Mouse (Mus musculus) liver, embryonic 13.5 days (tissue): ENCODE data around the gene Ddah2. TPM values are rescaled to one million over a fixed set of nuclear protein-coding genes. Genes with fewer than 3 reads are reported as not detected.

Source experiments
- ATAC-seq: fragments of 200-750 bp; cut with Nextera tagmentation; 2 replicates; pipeline ENCODE4 v1.8.0; 2017; ENCODE audit warnings: low read depth, mild to moderate bottlenecking, moderate number of reproducible peaks, moderate library complexity
- DNase-seq: peaks from one replicate; pipeline ENCODE4 v3.0.0; 2022
- H3K27ac ChIP-seq: fragments of 300-500 bp; sonication (generic); 2 replicates; pipeline ENCODE4 v1.5.1; 2015; ENCODE audit warnings: moderate library complexity, mild to moderate bottlenecking, inconsistent platforms
- H3K27me3 ChIP-seq: fragments of 300-500 bp; sonication (generic); 2 replicates; pipeline ENCODE4 v1.6.1; 2015; ENCODE audit warnings: mild to moderate bottlenecking, inconsistent platforms
- H3K36me3 ChIP-seq: fragments of 300-500 bp; sonication (generic); 2 replicates; pipeline ENCODE4 v1.6.1; 2015; ENCODE audit warnings: mild to moderate bottlenecking, inconsistent platforms
- H3K4me1 ChIP-seq: fragments of 300-500 bp; sonication (generic); replicated peaks from 2 replicates; pipeline ENCODE4 v1.6.1; 2015; ENCODE audit warnings: inconsistent platforms
- H3K4me2 ChIP-seq: fragments of 300-500 bp; sonication (generic); 2 replicates; pipeline ENCODE4 v1.6.1; 2015; ENCODE audit warnings: inconsistent platforms, mild to moderate bottlenecking, moderate library complexity
- H3K4me3 ChIP-seq: fragments of 300-500 bp; sonication (generic); replicated peaks from 2 replicates; pipeline ENCODE4 v1.5.1; 2015; ENCODE audit warnings: mild to moderate bottlenecking, inconsistent platforms
- H3K9ac ChIP-seq: fragments of 300-500 bp; sonication (generic); 2 replicates; pipeline ENCODE4 v1.6.1; 2015; ENCODE audit warnings: mild to moderate bottlenecking, inconsistent platforms
- H3K9me3 ChIP-seq: fragments of 300-500 bp; sonication (generic); replicated peaks from 2 replicates; pipeline ENCODE4 v1.6.1; 2016; ENCODE audit warnings: inconsistent platforms
- WGBS: fragments of 180-500 bp; shearing (Covaris S2); methylation state at CpG from one replicate; pipeline ENCODE4 v1.1.7; 2015; ENCODE audit not compliant: insufficient replicate concordance; 5-methylcytosine and 5-hydroxymethylcytosine counted together
- polyA plus RNA-seq: library from polyadenylated mRNA; unstranded; fragments of >200 nt; fragmentation: Nextera tagmentation; extraction: Ambion mirVana; gene quantifications from 2 replicates; pipeline ENCODE4 v1.2.1, GENCODE M21; 2015

The Ddah2 gene
- polyA plus RNA-seq, 1 experiment from 2014 or later, result 28.9 TPM

DNA sequence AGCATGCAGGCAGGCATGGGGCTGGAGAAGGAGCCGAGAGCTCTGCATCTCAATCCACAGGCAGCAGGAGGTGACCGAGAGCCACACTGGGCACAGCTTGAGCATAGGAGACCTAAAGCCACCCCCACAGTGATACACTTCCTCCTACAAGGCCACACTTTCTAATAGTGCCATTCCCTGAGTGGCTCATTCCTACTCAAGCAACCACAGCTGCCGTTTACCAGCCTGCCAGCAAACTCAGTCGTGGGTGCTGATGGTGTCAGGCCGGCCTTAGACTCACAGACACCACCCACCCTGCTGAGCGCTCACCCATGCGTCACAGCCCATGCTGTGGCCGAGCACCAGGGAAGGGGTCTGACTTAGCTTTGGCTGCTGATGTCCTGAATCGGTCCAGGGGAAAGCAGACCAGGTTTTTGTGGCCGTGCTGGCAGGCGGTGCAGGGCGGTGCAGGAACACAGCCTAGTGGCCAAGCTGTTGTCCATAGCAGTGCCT lies 38.4 kb downstream of the Ddah2 start:
- ATAC-seq (no peak), DNase-seq (no peak)
- no peak overlapping the region for H3K4me3 ChIP-seq
- no peak overlapping the region for H3K9ac ChIP-seq
- H3K27me3 ChIP-seq, result no peaks in the 10 kb centered on the region
- H3K4me1 ChIP-seq, result peaks cover 31% of the 10 kb centered on the region
- 87% methylated on average over 12 of the region's 12 CpGs for WGBS
- H3K4me2 ChIP-seq, result no peak overlapping the region
- H3K9me3 ChIP-seq, result no peaks in the 10 kb centered on the region
- H3K36me3 ChIP-seq, result peaks cover 98% of the 10 kb centered on the region
- no peak overlapping the region for H3K27ac ChIP-seq

DNA sequence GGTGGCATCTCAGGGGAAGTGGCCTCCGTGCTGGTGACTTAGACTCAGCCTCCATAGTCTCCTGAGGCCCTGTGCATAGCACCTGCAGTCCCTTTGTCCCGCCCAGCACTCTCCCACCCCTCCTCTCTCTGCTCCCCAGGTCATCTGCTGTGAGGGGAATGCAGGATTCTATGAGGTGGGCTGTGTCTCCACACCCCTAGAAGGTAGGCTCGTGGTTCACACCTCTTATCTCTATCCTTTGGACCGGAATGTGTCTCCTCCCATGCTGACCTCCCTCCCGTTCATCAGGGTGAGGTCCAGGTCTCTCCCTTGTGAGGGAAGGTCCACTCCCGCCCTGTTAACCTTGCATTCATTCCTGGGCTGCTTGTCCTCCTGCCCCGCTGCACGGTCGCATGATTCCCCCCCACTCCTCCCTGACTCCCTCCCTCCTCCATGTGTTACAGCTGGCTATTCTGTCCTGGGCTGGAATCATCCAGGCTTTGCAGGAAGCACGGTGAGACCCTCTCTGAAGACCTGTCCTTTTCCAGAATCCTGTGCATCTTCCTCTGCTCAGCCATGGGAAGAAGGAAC lies 41.4 kb downstream of the Ddah2 start:
- WGBS, result 72% methylated on average over 10 of the region's 10 CpGs
- Histone ChIP-seq H3K27ac (no peak overlapping the region), H3K36me3 (peaks cover 84% of the 10 kb centered on the region)

GRCm38 (mm10) chr17:35101161-35101560 lies 42.3 kb downstream of the Ddah2 start:
- no peak overlapping the region for H3K9ac ChIP-seq
- H3K4me3 ChIP-seq, result no peak overlapping the region
- H3K36me3 ChIP-seq, result peaks cover 75% of the 10 kb centered on the region
- DNase-seq (no peak), ATAC-seq (no peak)
- no peaks in the 10 kb centered on the region for H3K9me3 ChIP-seq
- H3K27ac ChIP-seq, result peak overlapping the region; percentile 1; the same call in 1 of the 2 replicates
- H3K27me3 ChIP-seq, result no peaks in the 10 kb centered on the region
- no peak overlapping the region for H3K4me2 ChIP-seq
- H3K4me1 ChIP-seq, result peaks cover 61% of the 10 kb centered on the region
- 84% methylated on average over 11 of the region's 11 CpGs for WGBS

More for the DNA sequence above, 41.4 kb downstream of the Ddah2 start:
- Histone ChIP-seq H3K9me3 (no peaks in the 10 kb centered on the region), H3K27me3 (no peaks in the 10 kb centered on the region), H3K9ac (no peak overlapping the region), H3K4me1 (peaks cover 52% of the 10 kb centered on the region), H3K4me3 (no peak overlapping the region), H3K4me2 (no peak overlapping the region)
- ATAC-seq (no peak), DNase-seq (no peak)

DNA sequence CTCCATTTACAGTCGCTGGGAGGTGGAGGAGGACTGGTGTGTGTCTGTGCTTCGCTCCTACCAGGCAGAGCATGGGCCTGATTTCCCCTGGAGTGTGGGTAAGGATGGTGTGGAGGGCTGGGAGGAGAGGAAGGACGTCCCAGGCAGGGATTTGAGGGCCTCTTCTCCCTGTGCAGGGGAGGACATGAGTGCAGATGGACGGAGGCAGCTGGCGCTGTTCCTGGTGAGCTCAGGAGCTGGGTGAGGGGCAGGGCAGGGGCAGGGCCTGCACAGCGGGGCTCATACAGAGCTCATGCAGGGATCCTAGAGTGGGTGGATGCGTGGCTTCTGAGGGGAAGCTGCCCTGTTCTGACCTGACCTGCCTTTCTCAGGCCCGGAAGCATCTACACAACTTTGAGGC lies 43.5 kb downstream of the Ddah2 start:
- Histone ChIP-seq H3K4me3 (no peak overlapping the region), H3K36me3 (peaks cover 64% of the 10 kb centered on the region), H3K4me1 (peaks cover 64% of the 10 kb centered on the region), H3K27ac (peak overlapping the region; percentile 92), H3K27me3 (no peaks in the 10 kb centered on the region), H3K9me3 (no peaks in the 10 kb centered on the region), H3K4me2 (no peak overlapping the region), H3K9ac (no peak overlapping the region)
- no peak for ATAC-seq
- DNase-seq, result no peak
- 71% methylated on average over 8 of the region's 8 CpGs for WGBS

GRCm38 (mm10) chr17:35103221-35103690 lies 44.4 kb downstream of the Ddah2 start:
- WGBS, result 53% methylated on average over 6 of the region's 6 CpGs
- H3K4me2 ChIP-seq, result no peak overlapping the region
- DNase-seq (no peak), ATAC-seq (no peak)
- H3K4me1 ChIP-seq, result peaks cover 64% of the 10 kb centered on the region
- H3K9ac ChIP-seq, result peak overlapping the region; percentile 67
- peak overlapping the region; percentile 92 for H3K27ac ChIP-seq
- H3K36me3 ChIP-seq, result peaks cover 56% of the 10 kb centered on the region
- no peaks in the 10 kb centered on the region for H3K9me3 ChIP-seq
- no peaks in the 10 kb centered on the region for H3K27me3 ChIP-seq
- no peak overlapping the region for H3K4me3 ChIP-seq

DNA sequence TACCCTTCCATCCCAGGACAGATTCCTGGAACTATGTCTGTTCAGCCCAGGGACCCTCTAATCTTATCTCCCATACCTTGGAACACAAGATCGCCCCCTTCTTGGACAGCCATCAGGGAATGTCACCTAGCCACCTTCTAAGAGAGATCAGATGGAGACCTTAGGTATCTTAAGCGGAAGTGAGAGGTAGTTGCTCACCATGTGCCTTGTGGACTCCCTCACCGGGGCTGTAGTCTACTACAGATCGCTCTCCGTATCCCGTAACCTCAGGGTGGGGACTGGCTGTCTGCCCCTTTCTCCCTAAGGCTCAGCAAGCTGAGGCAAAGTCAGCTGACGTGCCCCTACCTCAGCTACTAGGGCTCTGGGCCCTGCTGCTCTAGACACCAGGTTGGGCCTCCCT lies 45.2 kb downstream of the Ddah2 start:
- H3K4me2 ChIP-seq, result peak overlapping the region; percentile 48
- peak overlapping the region; percentile 92 for H3K27ac ChIP-seq
- H3K27me3 ChIP-seq, result no peaks in the 10 kb centered on the region
- ATAC-seq (no peak), DNase-seq (no peak)
- peak overlapping the region; percentile 67 for H3K9ac ChIP-seq
- H3K9me3 ChIP-seq, result no peaks in the 10 kb centered on the region
- H3K4me1 ChIP-seq, result peaks cover 64% of the 10 kb centered on the region
- 65% methylated on average over 7 of the region's 7 CpGs for WGBS
- H3K36me3 ChIP-seq, result peaks cover 48% of the 10 kb centered on the region
- peak overlapping the region; percentile 7 for H3K4me3 ChIP-seq

DNA sequence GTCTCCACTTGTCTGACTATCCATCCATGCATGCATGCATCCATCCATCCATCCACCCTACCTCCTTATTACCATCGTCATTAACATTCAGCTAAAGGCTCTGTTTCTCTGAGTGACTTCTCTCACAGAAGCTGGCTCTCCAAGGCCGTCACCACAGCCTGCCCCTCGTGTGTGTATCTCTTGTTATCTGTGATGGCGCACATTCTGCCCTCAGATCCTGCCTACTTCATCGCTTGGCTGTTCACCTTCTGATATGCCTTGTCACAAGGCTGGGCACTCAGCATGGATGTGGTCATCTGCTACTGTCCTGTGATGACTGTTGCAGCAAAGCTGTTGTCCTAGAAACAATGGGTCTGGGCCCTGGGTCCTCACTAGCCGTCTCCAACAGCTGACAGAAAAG lies 45.9 kb downstream of the Ddah2 start:
- H3K9ac ChIP-seq, result peak overlapping the region; percentile 67
- H3K4me3 ChIP-seq, result peak overlapping the region; percentile 7; the same call in 1 of the 2 replicates
- H3K4me1 ChIP-seq, result peaks cover 64% of the 10 kb centered on the region
- no peaks in the 10 kb centered on the region for H3K9me3 ChIP-seq
- DNase-seq (peak; percentile 76), ATAC-seq (peak; percentile 89)
- H3K27ac ChIP-seq, result peak overlapping the region; percentile 92
- 20% methylated on average over 6 of the region's 6 CpGs for WGBS
- H3K4me2 ChIP-seq, result peak overlapping the region; percentile 48
- no peaks in the 10 kb centered on the region for H3K27me3 ChIP-seq
- peaks cover 41% of the 10 kb centered on the region for H3K36me3 ChIP-seq

GRCm38 (mm10) chr17:35105740-35106389 lies 47.0 kb downstream of the Ddah2 start:
- DNase-seq (peak; percentile 40), ATAC-seq (no peak; the same call in 1 of the 2 replicates)
- Histone ChIP-seq H3K36me3 (peaks cover 30% of the 10 kb centered on the region), H3K4me2 (peak overlapping the region; percentile 18), H3K9me3 (no peaks in the 10 kb centered on the region), H3K27me3 (no peaks in the 10 kb centered on the region), H3K27ac (peak overlapping the region; percentile 92), H3K4me3 (no peak overlapping the region), H3K9ac (peak overlapping the region; percentile 67), H3K4me1 (peaks cover 54% of the 10 kb centered on the region)
- WGBS, result 26% methylated on average over 13 of the region's 13 CpGs

GRCm38 (mm10) chr17:35106522-35106921 lies 47.7 kb downstream of the Ddah2 start:
- peaks cover 23% of the 10 kb centered on the region for H3K36me3 ChIP-seq
- H3K4me1 ChIP-seq, result peaks cover 49% of the 10 kb centered on the region
- WGBS, result 53% methylated on average over 3 of the region's 3 CpGs
- H3K4me3 ChIP-seq, result no peak overlapping the region
- H3K9ac ChIP-seq, result peak overlapping the region; percentile 67; the same call in 1 of the 2 replicates
- H3K27me3 ChIP-seq, result no peaks in the 10 kb centered on the region
- H3K4me2 ChIP-seq, result no peak overlapping the region
- no peak overlapping the region for H3K27ac ChIP-seq
- ATAC-seq (no peak), DNase-seq (no peak)
- no peaks in the 10 kb centered on the region for H3K9me3 ChIP-seq

- peaks cover 8% of the 10 kb centered on the region for H3K36me3 ChIP-seq
- H3K4me1 ChIP-seq, result peaks cover 33% of the 10 kb centered on the region
- no peak within 1 kb of the TSS for H3K4me3 ChIP-seq
- no peak within 1 kb of the TSS for H3K4me2 ChIP-seq
- no peaks in the 10 kb centered on the region for H3K27me3 ChIP-seq
- 78% methylated on average over 6 of the region's 6 CpGs for WGBS
- DNase-seq, result no peak
- no peak within 1 kb of the TSS for H3K27ac ChIP-seq
- no peak within 1 kb of the TSS for H3K9ac ChIP-seq
- no peak for ATAC-seq
- H3K9me3 ChIP-seq, result no peaks in the 10 kb centered on the region
Observed at GRCm38 (mm10) chr17:35108097-35108496, 49.3 kb downstream of the Ddah2 start, which contains the start of gene Ly6g5c. TSS of gene Ly6g5c (plus strand) at chr17:35108279.
